Mouse (Mus musculus) embryonic facial prominence, embryonic 15.5 days (tissue): ENCODE measurements around the gene Vrk3. TPM values are rescaled to one million over a fixed set of nuclear protein-coding genes. Genes with fewer than 3 reads are reported as not detected.
A peak's percentile ranks its signal among the peaks of the same experiment; 100 is the strongest.
"Not testable (repeated sequence)": the region's sequence is repeated elsewhere in the genome, so short reads cannot be mapped to it uniquely, and the experiment has no call there.

Experiments
- ATAC-seq: fragments of 200-750 bp; cut with Nextera tagmentation; 2 replicates; pipeline ENCODE4 v1.8.0; 2017; ENCODE audit warnings: low read depth, moderate TSS enrichment; ENCODE audit not compliant: insufficient number of reproducible peaks, low FRiP score, low TSS enrichment
- H3K27ac ChIP-seq: fragments of 300-500 bp; sonication (generic); replicated peaks from 2 replicates; pipeline ENCODE4 v1.5.1; 2015; ENCODE audit warnings: mild to moderate bottlenecking, inconsistent platforms
- H3K27me3 ChIP-seq: fragments of 300-500 bp; sonication (generic); 2 replicates; pipeline ENCODE4 v1.6.1; 2015; ENCODE audit warnings: inconsistent platforms
- H3K36me3 ChIP-seq: fragments of 300-500 bp; sonication (generic); 2 replicates; pipeline ENCODE4 v1.6.1; 2015; ENCODE audit warnings: mild to moderate bottlenecking, inconsistent platforms
- H3K4me1 ChIP-seq: fragments of 300-500 bp; sonication (generic); 2 replicates; pipeline ENCODE4 v1.6.1; 2015; ENCODE audit warnings: inconsistent platforms
- H3K4me2 ChIP-seq: fragments of 300-500 bp; sonication (generic); replicated peaks from 2 replicates; pipeline ENCODE4 v1.6.1; 2015; ENCODE audit warnings: mild to moderate bottlenecking, inconsistent platforms
- H3K4me3 ChIP-seq: fragments of 300-500 bp; sonication (generic); replicated peaks from 2 replicates; pipeline ENCODE4 v1.5.1; 2015; ENCODE audit warnings: mild to moderate bottlenecking, inconsistent platforms
- H3K9ac ChIP-seq: fragments of 300-500 bp; sonication (generic); 2 replicates; pipeline ENCODE4 v1.6.1; 2015; ENCODE audit warnings: inconsistent platforms
- H3K9me3 ChIP-seq: fragments of 300-500 bp; sonication (generic); replicated peaks from 2 replicates; pipeline ENCODE4 v1.6.1; 2016; ENCODE audit warnings: inconsistent platforms
- WGBS: fragments of 180-500 bp; shearing (Covaris S2); methylation state at CpG from one replicate; pipeline ENCODE4 v1.1.7; 2015; 5-methylcytosine and 5-hydroxymethylcytosine counted together
- polyA plus RNA-seq: library from polyadenylated mRNA; unstranded; fragments of >200 nt; fragmentation: Nextera tagmentation; extraction: Ambion mirVana; gene quantifications from 2 replicates; pipeline ENCODE4 v1.2.1, GENCODE M21; 2015

The Vrk3 gene
- polyA plus RNA-seq, 1 experiment from 2014 or later, result 35.2 TPM

- ATAC-seq, result no peak
- no peak overlapping the region for H3K4me3 ChIP-seq
These were observed 23.9 kb upstream of the Vrk3 start for GRCm38 (mm10) chr7:44724316-44724715.

DNA sequence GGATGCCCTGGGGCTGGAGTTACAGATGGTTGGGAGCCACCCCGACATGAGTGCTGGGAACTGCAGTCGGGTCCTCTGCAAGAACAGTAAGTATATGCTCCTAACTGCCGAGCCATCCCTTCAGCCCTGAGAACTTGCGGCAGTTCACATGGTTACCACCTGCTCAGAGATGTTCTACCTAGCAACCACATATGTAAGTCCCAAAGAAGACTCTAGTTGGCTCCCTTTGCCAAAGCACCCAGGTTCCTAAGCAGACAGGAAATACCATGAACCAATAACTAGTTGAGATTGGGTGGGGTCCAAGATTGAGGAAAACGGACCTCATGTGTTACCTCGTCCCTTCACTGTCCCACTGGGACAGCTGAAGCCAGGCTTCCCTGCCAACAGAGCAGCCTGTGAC, 21.9 kb upstream of the Vrk3 start:
- H3K9ac ChIP-seq, result no peak overlapping the region
- no peak for ATAC-seq
- no peaks in the 10 kb centered on the region for H3K9me3 ChIP-seq
- H3K27ac ChIP-seq, result no peak overlapping the region
- 61% methylated on average over 6 of the region's 6 CpGs for WGBS
- H3K27me3 ChIP-seq, result no peaks in the 10 kb centered on the region
- no peaks in the 10 kb centered on the region for H3K4me1 ChIP-seq
- no peaks in the 10 kb centered on the region for H3K36me3 ChIP-seq
- no peak overlapping the region for H3K4me3 ChIP-seq
- H3K4me2 ChIP-seq, result no peak overlapping the region

More at GRCm38 (mm10) chr7:44724316-44724715, 23.9 kb upstream of the Vrk3 start:
- H3K4me1 ChIP-seq, result no peaks in the 10 kb centered on the region
- H3K9ac ChIP-seq, result no peak overlapping the region
- H3K36me3 ChIP-seq, result no peaks in the 10 kb centered on the region
- 18% methylated on average over 7 of the region's 7 CpGs for WGBS
- H3K4me2 ChIP-seq, result no peak overlapping the region
- H3K27me3 ChIP-seq, result no peaks in the 10 kb centered on the region
- H3K27ac ChIP-seq, result no peak overlapping the region
- no peaks in the 10 kb centered on the region for H3K9me3 ChIP-seq

DNA sequence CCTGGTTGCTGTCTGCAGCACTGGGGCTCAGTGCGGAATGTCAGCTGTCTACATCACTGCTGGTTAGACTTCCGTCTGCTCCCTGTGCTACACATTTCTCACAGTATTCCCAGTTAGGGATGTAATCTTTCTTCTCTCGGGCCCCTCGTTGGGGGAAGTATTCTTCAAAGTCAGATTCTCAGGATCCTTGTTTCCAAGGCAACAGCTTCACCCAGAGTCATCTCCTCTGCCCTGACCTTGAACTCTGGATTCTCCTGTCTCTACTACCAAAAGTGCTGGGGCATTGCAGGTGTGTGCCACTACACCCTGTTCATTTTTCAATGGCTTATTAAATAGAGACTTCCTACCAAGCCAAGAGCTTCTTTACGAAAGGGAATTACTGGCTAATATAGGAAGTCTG, 21.1 kb upstream of the Vrk3 start:
- Histone ChIP-seq H3K4me3 (no peak overlapping the region), H3K36me3 (peaks cover 4% of the 10 kb centered on the region), H3K27ac (no peak overlapping the region), H3K9me3 (no peaks in the 10 kb centered on the region), H3K27me3 (no peaks in the 10 kb centered on the region), H3K9ac (no peak overlapping the region), H3K4me1 (no peaks in the 10 kb centered on the region), H3K4me2 (no peak overlapping the region)
- 60% methylated on average over 5 of the region's 5 CpGs for WGBS
- no peak for ATAC-seq

DNA sequence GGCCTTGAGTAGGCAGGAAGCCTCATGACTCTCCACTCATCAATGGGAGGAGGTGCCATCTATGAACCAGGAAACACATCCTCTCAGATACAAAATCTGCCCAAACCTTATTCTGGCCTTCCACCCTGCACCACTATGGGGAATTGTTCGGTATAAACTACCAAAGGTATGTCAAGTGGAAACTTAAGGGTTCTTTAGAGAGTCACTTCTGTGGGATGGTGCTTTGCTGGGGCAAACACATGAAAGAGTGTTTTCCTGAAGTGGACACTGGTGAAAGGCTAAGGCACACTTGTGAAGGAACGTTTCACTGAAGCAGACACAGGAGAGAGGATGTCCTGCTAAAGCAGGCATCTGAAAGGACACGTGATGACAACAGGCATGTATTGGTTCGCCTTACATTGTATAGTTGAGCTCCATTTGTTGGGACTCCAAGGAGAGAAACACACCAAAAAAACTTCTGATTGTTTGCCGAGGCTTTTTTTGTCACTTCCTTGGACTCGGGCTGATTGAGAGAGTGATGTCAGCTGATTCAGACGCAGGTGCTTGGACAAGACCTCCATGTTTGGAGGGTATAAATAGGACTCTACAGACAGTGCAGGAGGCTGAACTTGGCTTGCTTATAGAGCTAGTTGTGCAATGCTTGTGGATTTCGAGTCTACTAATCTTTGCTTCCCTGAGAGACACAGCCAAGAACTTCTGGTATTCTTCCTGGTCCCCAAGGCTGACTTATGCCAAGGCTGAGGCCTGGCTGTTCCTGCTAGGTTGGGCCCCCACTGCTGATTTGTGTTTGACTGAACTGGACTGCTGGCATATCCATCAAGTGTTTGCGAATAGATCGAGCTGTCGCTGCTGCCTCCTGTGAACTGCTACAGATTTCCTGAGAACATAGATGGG, 19.9 kb upstream of the Vrk3 start:
- no peaks in the 10 kb centered on the region for H3K9me3 ChIP-seq
- H3K4me3 ChIP-seq, result no peak overlapping the region
- ATAC-seq, result no peak
- peaks cover 14% of the 10 kb centered on the region for H3K36me3 ChIP-seq
- H3K4me1 ChIP-seq, result no peaks in the 10 kb centered on the region
- no peak overlapping the region for H3K27ac ChIP-seq
- 80% methylated on average over 11 of the region's 11 CpGs for WGBS
- H3K27me3 ChIP-seq, result no peaks in the 10 kb centered on the region
- H3K4me2 ChIP-seq, result no peak overlapping the region
- no peak overlapping the region for H3K9ac ChIP-seq

DNA sequence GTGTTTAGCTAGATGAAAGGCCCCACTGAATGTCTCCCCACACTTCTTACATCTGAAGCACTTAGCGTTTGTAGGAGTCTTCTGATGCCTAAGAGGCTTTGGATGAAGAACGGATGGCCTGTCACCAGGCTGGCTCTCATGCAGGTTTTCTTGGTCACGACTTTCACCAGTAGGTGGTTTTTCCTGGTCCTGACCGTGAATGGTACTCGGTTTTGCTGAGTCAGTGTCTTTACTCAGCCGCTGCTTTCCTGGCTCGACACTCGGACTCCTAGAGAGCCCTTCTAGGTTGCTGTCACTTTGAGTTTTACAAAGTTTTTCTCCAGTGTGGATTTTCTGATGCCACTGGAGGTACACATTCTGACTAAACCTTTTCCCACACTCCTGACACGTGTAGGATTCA, 14.5 kb upstream of the Vrk3 start:
- H3K9me3 ChIP-seq, result no peaks in the 10 kb centered on the region
- H3K4me2 ChIP-seq, result no peak overlapping the region
- no peak for ATAC-seq
- no peaks in the 10 kb centered on the region for H3K4me1 ChIP-seq
- H3K9ac ChIP-seq, result no peak overlapping the region
- no peak overlapping the region for H3K4me3 ChIP-seq
- no peaks in the 10 kb centered on the region for H3K27me3 ChIP-seq
- H3K27ac ChIP-seq, result no peak overlapping the region
- 87% methylated on average over 9 of the region's 9 CpGs for WGBS
- peaks cover 27% of the 10 kb centered on the region for H3K36me3 ChIP-seq

GRCm38 (mm10) chr7:44741361-44741760, 6.9 kb upstream of the Vrk3 start:
- no peak overlapping the region for H3K9ac ChIP-seq
- 73% methylated on average over 8 of the region's 8 CpGs for WGBS
- ATAC-seq, result no peak

GRCm38 (mm10) chr7:44744270-44744669, 3.9 kb upstream of the Vrk3 start:
- H3K4me2 ChIP-seq, result peak overlapping the region; percentile 85; the same call in 1 of the 2 replicates
- peaks cover 20% of the 10 kb centered on the region for H3K4me1 ChIP-seq
- H3K36me3 ChIP-seq, result no peaks in the 10 kb centered on the region
- H3K9me3 ChIP-seq, result no peaks in the 10 kb centered on the region
- WGBS, result 38% methylated on average over 9 of the region's 9 CpGs
- no peak for ATAC-seq
- H3K9ac ChIP-seq, result no peak overlapping the region
- H3K4me3 ChIP-seq, result peak overlapping the region; percentile 50; the same call in 1 of the 2 replicates
- no peak overlapping the region for H3K27ac ChIP-seq
- H3K27me3 ChIP-seq, result no peaks in the 10 kb centered on the region

More at GRCm38 (mm10) chr7:44741361-44741760, 6.9 kb upstream of the Vrk3 start:
- Histone ChIP-seq H3K9me3 (no peaks in the 10 kb centered on the region), H3K27me3 (no peaks in the 10 kb centered on the region), H3K4me3 (no peak overlapping the region), H3K27ac (no peak overlapping the region), H3K4me2 (no peak overlapping the region), H3K36me3 (0 out of 2 replicates have a peak, but pooled peaks cover 3% of the 10 kb centered on the region), H3K4me1 (peaks cover 7% of the 10 kb centered on the region; the same call in 1 of the 2 replicates)

DNA sequence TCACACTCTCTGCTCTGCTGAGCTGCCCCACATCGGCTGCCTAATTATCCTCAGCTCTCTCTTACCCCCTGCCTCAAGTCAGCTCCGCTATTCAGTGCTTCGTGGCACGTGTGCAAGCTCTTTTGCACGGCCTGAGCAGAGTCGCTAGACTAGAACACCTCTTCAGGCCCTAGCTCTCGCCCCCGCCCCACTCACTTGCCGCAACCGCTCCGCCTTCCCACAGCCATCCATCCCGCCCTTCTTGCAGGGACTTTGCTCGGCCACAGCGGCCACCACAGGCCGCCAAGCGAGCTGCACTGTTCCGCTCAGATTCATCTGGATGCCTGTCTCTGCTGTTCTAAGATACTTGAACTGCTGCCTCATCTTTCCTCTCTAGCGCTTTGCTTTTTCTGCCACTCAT, 3.1 kb upstream of the Vrk3 start:
- under 1% methylated on average over 18 of the region's 18 CpGs for WGBS

GRCm38 (mm10) chr7:44747115-44747514, 1.1 kb upstream of the Vrk3 start:
- no peaks in the 10 kb centered on the region for H3K27me3 ChIP-seq
- peak overlapping the region; percentile 69 for H3K4me3 ChIP-seq
- H3K36me3 ChIP-seq, result peaks cover 2% of the 10 kb centered on the region; the same call in 1 of the 2 replicates
- ATAC-seq, result no peak
- 73% methylated on average over 4 of the region's 4 CpGs for WGBS
- peaks cover 26% of the 10 kb centered on the region for H3K4me1 ChIP-seq
- H3K9ac ChIP-seq, result no peak overlapping the region
- no peaks in the 10 kb centered on the region for H3K9me3 ChIP-seq
- no peak overlapping the region for H3K27ac ChIP-seq
- H3K4me2 ChIP-seq, result peak overlapping the region; percentile 82

More for the DNA sequence above, 3.1 kb upstream of the Vrk3 start:
- 0 out of 2 replicates have a peak overlapping the region, but pooled peaks have one; percentile 22 for H3K27ac ChIP-seq
- ATAC-seq, result peak; percentile 65; the same call in 1 of the 2 replicates
- H3K4me1 ChIP-seq, result peaks cover 26% of the 10 kb centered on the region
- H3K4me2 ChIP-seq, result peak overlapping the region; percentile 85
- H3K4me3 ChIP-seq, result peak overlapping the region; percentile 50
- H3K36me3 ChIP-seq, result no peaks in the 10 kb centered on the region
- no peaks in the 10 kb centered on the region for H3K9me3 ChIP-seq
- H3K27me3 ChIP-seq, result no peaks in the 10 kb centered on the region
- H3K9ac ChIP-seq, result peak overlapping the region; percentile 45

DNA sequence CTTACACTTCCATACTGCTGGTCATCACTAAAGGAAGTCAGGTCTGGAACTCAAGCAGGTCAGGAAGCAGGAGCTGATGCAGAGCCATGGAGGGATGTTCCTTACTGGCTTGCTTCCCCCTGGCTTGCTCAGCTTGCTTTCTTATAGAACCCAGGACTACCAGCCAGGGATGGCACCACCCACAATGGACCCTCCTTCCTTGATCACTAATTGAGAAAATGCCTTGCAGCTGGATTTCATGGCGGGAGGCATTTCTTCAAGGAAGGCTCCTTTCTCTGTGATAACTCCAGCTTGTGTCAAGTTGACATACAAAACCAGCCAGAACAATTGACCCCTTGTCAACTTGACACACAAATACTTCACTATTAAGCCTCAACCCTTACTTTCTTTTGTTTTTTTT, 2.7 kb downstream of the Vrk3 start, which contains the start of gene Zfp473:
Zfp473 (minus strand) TSS at position 101 of the 400 bp plus-strand sequence.
- H3K27me3 ChIP-seq, H3K4me3 ChIP-seq, H3K27ac ChIP-seq, H3K9me3 ChIP-seq, H3K9ac ChIP-seq, ATAC-seq, H3K4me2 ChIP-seq: not testable (repeated sequence)
- Histone ChIP-seq H3K36me3 (peaks cover 41% of the 10 kb centered on the region), H3K4me1 (peaks cover 19% of the 10 kb centered on the region)
- 53% methylated on average over 1 of the region's 1 CpGs for WGBS

GRCm38 (mm10) chr7:44757164-44757563, 9.0 kb downstream of the Vrk3 start:
- 76% methylated on average over 2 of the region's 2 CpGs for WGBS
- Histone ChIP-seq H3K36me3 (peaks cover 95% of the 10 kb centered on the region), H3K9me3 (no peaks in the 10 kb centered on the region), H3K9ac (no peak overlapping the region), H3K4me2 (no peak overlapping the region), H3K27ac (no peak overlapping the region), H3K4me1 (no peaks in the 10 kb centered on the region), H3K27me3 (no peaks in the 10 kb centered on the region), H3K4me3 (no peak overlapping the region)
- ATAC-seq, result no peak
